Mouse (Mus musculus) myocyte (in vitro differentiated cells): ENCODE data around the gene Parm1. TPM values are rescaled to one million over a fixed set of nuclear protein-coding genes. Genes with fewer than 3 reads are reported as not detected.

Experiments
- H3K27me3 ChIP-seq: one replicate; pipeline ENCODE4 v1.6.1; 2011; ENCODE audit not compliant: control insufficient read depth, insufficient read depth, insufficient read length
- H3K36me3 ChIP-seq: one replicate; pipeline ENCODE4 v1.6.1; 2011; ENCODE audit not compliant: control insufficient read depth, insufficient read depth
- H3K4me2 ChIP-seq: one replicate; pipeline ENCODE4 v1.6.1; 2011; ENCODE audit warnings: low read depth, control low read depth
- H3K4me3 ChIP-seq: one replicate; pipeline ENCODE4 v1.5.1; 2011; ENCODE audit warnings: mild to moderate bottlenecking, control low read depth, moderate library complexity
- H3K79me2 ChIP-seq: one replicate; pipeline ENCODE4 v1.6.1; 2011; ENCODE audit not compliant: control insufficient read depth, insufficient read depth
- H3ac ChIP-seq: one replicate; pipeline ENCODE4 v1.6.1; 2011; ENCODE audit not compliant: control insufficient read depth, insufficient read length
- CEBPB ChIP-seq: IDR thresholded peaks from 2 replicates; pipeline ENCODE4 v1.6.1; 2011; ENCODE audit warnings: mild to moderate bottlenecking, moderate library complexity; ENCODE audit not compliant: poor library complexity, insufficient read depth, severe bottlenecking
- E2F4 ChIP-seq: IDR thresholded peaks from one replicate; pipeline ENCODE4 v1.6.1; 2011; ENCODE audit warnings: mild to moderate bottlenecking, control low read depth, moderate library complexity; ENCODE audit not compliant: insufficient read depth
- MAX ChIP-seq: IDR thresholded peaks from one replicate; pipeline ENCODE4 v1.6.1; 2011; ENCODE audit warnings: low read depth, mild to moderate bottlenecking, control low read depth
- MYOD1 ChIP-seq, 3 experiments: IDR thresholded peaks; one replicate each; pipeline ENCODE4 v1.6.1; 2011; ENCODE audit warnings: control low read depth in 2 of 3, low read depth in 2 of 3, mild to moderate bottlenecking in 2 of 3, moderate library complexity in 1 of 3; ENCODE audit not compliant: insufficient read length in 2 of 3, control insufficient read depth in 1 of 3
- MYOG ChIP-seq, 3 experiments: IDR thresholded peaks; one replicate each; pipeline ENCODE4 v1.6.1; 2011; ENCODE audit warnings: control low read depth in 2 of 3, low read depth in 2 of 3, mild to moderate bottlenecking in 2 of 3; ENCODE audit not compliant: insufficient read length in 2 of 3, control insufficient read depth in 1 of 3, insufficient read depth in 1 of 3
- POLR2A ChIP-seq: IDR thresholded peaks from one replicate; pipeline ENCODE4 v1.6.1; 2011; ENCODE audit warnings: low read depth, mild to moderate bottlenecking, control low read depth, moderate library complexity; ENCODE audit not compliant: insufficient read length
- POLR2AphosphoS2 ChIP-seq: IDR thresholded peaks from one replicate; pipeline ENCODE4 v1.6.1; 2011; ENCODE audit warnings: low read depth, control low read depth; ENCODE audit not compliant: insufficient read length
- REST ChIP-seq: IDR thresholded peaks from one replicate; pipeline ENCODE4 v1.6.1; 2011; ENCODE audit warnings: mild to moderate bottlenecking, control low read depth, moderate library complexity; ENCODE audit not compliant: insufficient read depth, insufficient read length
- SRF ChIP-seq: IDR thresholded peaks from one replicate; pipeline ENCODE4 v1.6.1; 2011; ENCODE audit warnings: low read depth; ENCODE audit not compliant: control insufficient read depth, insufficient read length
- TCF12 ChIP-seq: IDR thresholded peaks from one replicate; pipeline ENCODE4 v1.6.1; 2011; ENCODE audit warnings: mild to moderate bottlenecking, control low read depth; ENCODE audit not compliant: poor library complexity, insufficient read depth, severe bottlenecking
- TCF3 ChIP-seq: IDR thresholded peaks from one replicate; pipeline ENCODE4 v1.6.1; 2011; ENCODE audit warnings: low read depth, control low read depth; ENCODE audit not compliant: insufficient read length
- USF1 ChIP-seq: IDR thresholded peaks from one replicate; pipeline ENCODE4 v1.6.1; 2011; ENCODE audit warnings: low read depth, mild to moderate bottlenecking, control low read depth, moderate library complexity
- polyA plus RNA-seq: library from polyadenylated mRNA; unstranded; fragments of >200 nt; fragmentation: generic; extraction: Trizol; gene quantifications from one replicate; pipeline ENCODE4 v1.2.1, GENCODE M21; 2012; ENCODE audit warnings: missing spikeins

Gene Parm1
- polyA plus RNA-seq, 1 experiment: 1.5 TPM

GRCm38 (mm10) chr5:91564054-91564453 lies 46.6 kb downstream of the Parm1 start:
- Histone ChIP-seq H3K79me2 (no peaks in the 10 kb centered on the region), H3K4me3 (no peak overlapping the region), H3K36me3 (no peaks in the 10 kb centered on the region), H3K27me3 (no peaks in the 10 kb centered on the region), H3K4me2 (no peak overlapping the region), H3ac (no peak overlapping the region)
- TF ChIP-seq REST (no peak), MYOD1 (IDR thresholded peaks at IDR 0.05; ENCODE audit: control insufficient read depth in 1 of 3, insufficient read length in 2 of 3, low read depth in 2 of 3) (no peak), TCF12 (no peak), SRF (no peak), E2F4 (no peak), MAX (no peak), TCF3 (no peak), CEBPB (no peak), USF1 (no peak), POLR2AphosphoS2 (no peak), POLR2A (no peak)

DNA sequence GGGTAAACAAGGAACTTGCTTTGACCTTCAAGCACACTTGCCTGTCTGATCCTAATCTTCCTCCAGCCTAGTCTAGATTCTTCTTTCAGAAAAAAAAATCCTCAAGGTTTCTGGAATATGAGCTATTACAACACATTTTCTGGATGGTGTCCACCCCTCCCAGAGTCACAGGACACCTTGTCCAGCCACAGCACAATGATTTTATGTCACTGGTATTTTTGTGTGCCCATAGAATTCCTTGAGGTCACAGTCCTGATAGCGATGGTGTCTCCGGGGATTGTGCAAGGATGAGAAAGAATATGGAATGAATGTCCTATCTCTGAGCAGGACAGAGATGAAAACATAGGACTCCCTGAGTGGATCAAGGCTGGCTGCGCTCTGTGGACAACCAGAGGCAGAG lies 48.0 kb downstream of the Parm1 start:
- no peak overlapping the region for H3ac ChIP-seq
- H3K4me2 ChIP-seq: no peak overlapping the region
- H3K79me2 ChIP-seq: no peaks in the 10 kb centered on the region
- TF ChIP-seq MYOG (IDR thresholded peaks at IDR 0.05; ENCODE audit: control insufficient read depth in 1 of 3, insufficient read depth in 1 of 3, insufficient read length in 2 of 3, low read depth in 2 of 3): no peak
- no peak for TF ChIP-seq TCF3
- TF ChIP-seq CEBPB: no peak
- no peak for TF ChIP-seq REST
- no peak for TF ChIP-seq E2F4
- no peak for TF ChIP-seq POLR2AphosphoS2
- TF ChIP-seq TCF12: no peak
- TF ChIP-seq POLR2A: no peak
- TF ChIP-seq MAX: no peak
- no peak for TF ChIP-seq MYOD1 (IDR thresholded peaks at IDR 0.05; ENCODE audit: control insufficient read depth in 1 of 3, insufficient read length in 2 of 3, low read depth in 2 of 3)
- no peak for TF ChIP-seq SRF
- TF ChIP-seq USF1: no peak
- no peaks in the 10 kb centered on the region for H3K27me3 ChIP-seq
- no peaks in the 10 kb centered on the region for H3K36me3 ChIP-seq
- H3K4me3 ChIP-seq: no peak overlapping the region

DNA sequence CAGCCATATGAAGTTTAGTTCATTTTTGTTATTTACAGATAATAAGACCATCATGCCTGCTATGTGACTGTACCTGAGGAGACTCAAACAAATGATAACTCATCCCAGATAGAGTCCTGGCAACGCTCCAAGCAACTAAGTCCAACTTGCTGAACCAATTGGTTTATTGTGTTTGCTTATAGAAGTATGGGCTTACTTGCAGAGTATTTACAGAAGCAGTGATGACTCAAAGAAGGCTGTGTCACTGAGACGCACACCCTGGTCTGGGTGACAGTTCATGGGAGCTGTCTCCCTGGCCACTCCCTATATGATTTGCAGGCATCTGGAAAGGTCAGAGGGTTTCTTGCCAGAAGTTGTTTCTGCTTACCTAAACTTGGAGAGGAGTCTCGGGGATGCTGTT lies 49.2 kb downstream of the Parm1 start:
- H3K36me3 ChIP-seq: no peaks in the 10 kb centered on the region
- no peak for TF ChIP-seq MYOD1 (IDR thresholded peaks at IDR 0.05; ENCODE audit: control insufficient read depth in 1 of 3, insufficient read length in 2 of 3, low read depth in 2 of 3)
- no peak for TF ChIP-seq TCF3
- TF ChIP-seq SRF: no peak
- TF ChIP-seq POLR2AphosphoS2: no peak
- no peak for TF ChIP-seq TCF12
- TF ChIP-seq POLR2A: no peak
- no peak for TF ChIP-seq MYOG (IDR thresholded peaks at IDR 0.05; ENCODE audit: control insufficient read depth in 1 of 3, insufficient read depth in 1 of 3, insufficient read length in 2 of 3, low read depth in 2 of 3)
- no peak for TF ChIP-seq CEBPB
- TF ChIP-seq REST: no peak
- no peak for TF ChIP-seq E2F4
- no peak for TF ChIP-seq USF1
- TF ChIP-seq MAX: no peak
- H3ac ChIP-seq: no peak overlapping the region
- no peak overlapping the region for H3K4me2 ChIP-seq
- no peaks in the 10 kb centered on the region for H3K79me2 ChIP-seq
- no peaks in the 10 kb centered on the region for H3K27me3 ChIP-seq
- no peak overlapping the region for H3K4me3 ChIP-seq

GRCm38 (mm10) chr5:91574211-91574610 lies 56.8 kb downstream of the Parm1 start:
- TF ChIP-seq MYOD1 (IDR thresholded peaks at IDR 0.05; ENCODE audit: control insufficient read depth in 1 of 3, insufficient read length in 2 of 3, low read depth in 2 of 3) (no peak), TCF12 (no peak), CEBPB (no peak), MYOG (IDR thresholded peaks at IDR 0.05; ENCODE audit: control insufficient read depth in 1 of 3, insufficient read depth in 1 of 3, insufficient read length in 2 of 3, low read depth in 2 of 3) (no peak), POLR2A (no peak), MAX (no peak), REST (no peak), USF1 (no peak), TCF3 (no peak), POLR2AphosphoS2 (no peak), E2F4 (no peak), SRF (no peak)
- Histone ChIP-seq H3K36me3 (no peaks in the 10 kb centered on the region), H3K4me2 (no peak overlapping the region), H3K27me3 (no peaks in the 10 kb centered on the region), H3K4me3 (no peak overlapping the region), H3K79me2 (no peaks in the 10 kb centered on the region), H3ac (no peak overlapping the region)

DNA sequence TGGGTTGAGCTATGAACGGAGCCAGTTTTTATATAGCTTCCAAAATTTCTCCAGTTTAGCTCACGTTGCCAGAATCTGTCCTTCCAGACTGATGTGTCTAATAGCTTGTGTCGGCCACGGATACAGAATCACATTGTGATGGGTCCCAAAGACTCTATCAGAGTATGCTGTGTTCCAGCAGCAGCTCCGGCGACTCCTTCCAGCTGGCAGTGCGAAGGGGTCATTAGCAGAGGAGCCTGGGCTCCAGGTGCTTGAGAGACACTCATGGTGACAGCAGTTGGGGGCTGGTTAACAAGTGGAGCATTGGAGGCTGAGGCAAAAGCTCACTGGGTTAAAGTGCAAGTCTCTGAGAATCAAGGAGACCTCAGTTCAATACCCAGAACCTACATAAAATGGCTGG lies 61.5 kb downstream of the Parm1 start:
- Histone ChIP-seq H3K36me3 (no peaks in the 10 kb centered on the region), H3K27me3 (no peaks in the 10 kb centered on the region), H3ac (no peak overlapping the region), H3K4me3 (no peak overlapping the region), H3K79me2 (no peaks in the 10 kb centered on the region), H3K4me2 (no peak overlapping the region)
- TF ChIP-seq SRF (no peak), USF1 (no peak), MYOG (IDR thresholded peaks at IDR 0.05; ENCODE audit: control insufficient read depth in 1 of 3, insufficient read depth in 1 of 3, insufficient read length in 2 of 3, low read depth in 2 of 3) (no peak), CEBPB (no peak), E2F4 (no peak), MAX (no peak), POLR2AphosphoS2 (no peak)
